Mouse (Mus musculus) right cerebral cortex, adult 2 months (tissue): ENCODE data around the gene Lkaaear1.

ENCODE experiments used
- DNase-seq, 2 experiments: peaks; one replicate each; pipeline ENCODE4 v3.0.0; 2021 to 2022; ENCODE audit warnings: low spot score in 2 of 2

Gene Lkaaear1

DNA sequence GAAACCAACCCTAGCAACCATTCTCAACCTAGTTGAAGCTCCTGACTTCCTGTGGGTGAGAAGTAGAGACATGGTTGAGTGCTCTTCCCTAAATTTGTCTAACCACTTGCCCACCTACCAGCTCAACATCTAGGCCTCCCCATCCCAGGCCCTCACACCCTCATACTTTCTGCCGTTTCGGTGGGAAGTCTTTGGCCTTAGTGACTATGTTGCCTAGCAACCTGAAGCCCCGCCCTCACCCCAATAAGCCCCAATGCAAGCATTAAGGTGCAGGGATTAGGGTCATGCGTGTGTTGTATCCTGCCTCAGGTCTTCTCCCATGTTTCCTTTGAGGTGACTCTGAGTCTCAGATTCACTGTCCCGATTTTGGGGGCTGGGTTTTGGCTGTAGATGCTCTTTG lies at the start of gene Lkaaear1:
Gene Lkaaear1 (minus strand): TSS at position 202 of the 400 bp plus-strand sequence.
- DNase-seq = no peak

GRCm38 (mm10) chr2:181730051-181730450 lies 31.8 kb upstream of the Lkaaear1 start:
- no peak for DNase-seq

DNA sequence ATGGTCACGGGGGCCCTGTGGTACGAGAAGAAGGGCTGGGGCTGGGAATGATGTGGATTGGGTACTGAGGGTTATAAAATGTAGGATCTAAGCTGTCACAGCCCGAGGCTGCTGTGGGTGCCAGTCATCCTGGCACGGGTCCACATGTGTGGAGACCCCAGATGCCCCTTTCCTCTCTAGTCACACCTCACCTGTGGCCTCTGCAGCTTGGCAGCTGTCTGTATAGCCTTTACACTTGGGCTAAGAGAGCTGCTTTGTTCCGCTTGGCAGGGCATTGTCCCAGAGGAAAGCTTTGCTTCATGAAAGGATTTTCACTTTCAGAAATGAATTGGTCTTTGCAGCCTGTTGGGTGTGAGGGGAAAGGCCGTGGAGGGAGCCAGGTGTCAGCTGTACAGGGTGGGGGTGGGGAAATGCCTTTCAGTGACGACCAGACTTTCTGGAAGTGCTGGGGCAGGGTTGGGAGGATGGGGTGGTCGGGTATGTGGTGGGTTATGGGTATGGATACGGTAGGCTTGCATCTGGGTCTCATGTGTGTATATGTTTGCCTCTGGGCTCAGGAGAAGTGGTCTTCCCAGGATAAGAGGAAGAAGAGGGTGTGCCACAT lies 29.5 kb upstream of the Lkaaear1 start:
- no peak for DNase-seq

GRCm38 (mm10) chr2:181722213-181722612 lies 24.0 kb upstream of the Lkaaear1 start:
- peak; percentile 43 to 48 for DNase-seq

GRCm38 (mm10) chr2:181721200-181721599 lies 23.0 kb upstream of the Lkaaear1 start:
- DNase-seq = no peak

DNA sequence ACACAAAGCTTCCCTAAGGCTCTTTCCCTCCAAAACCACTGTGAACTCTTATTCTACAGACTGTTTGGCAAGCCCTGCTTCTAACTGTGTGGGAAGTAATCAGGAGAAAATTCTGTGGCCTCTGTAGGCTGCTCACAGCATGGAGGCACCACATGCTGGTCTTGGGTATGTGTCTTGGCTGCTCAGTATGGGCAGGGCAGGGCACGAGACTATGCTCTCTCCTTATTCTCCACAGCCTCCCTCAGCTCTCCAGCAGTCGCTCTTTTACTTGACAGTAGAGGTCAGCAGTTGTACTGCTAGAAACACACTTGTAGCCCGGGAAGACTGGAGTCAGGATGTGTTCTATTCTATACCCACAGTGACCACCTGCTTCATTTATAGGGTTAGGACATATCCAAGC lies 21.8 kb upstream of the Lkaaear1 start:
- no peak for DNase-seq

GRCm38 (mm10) chr2:181716991-181717390 lies 18.7 kb upstream of the Lkaaear1 start:
- DNase-seq = no peak

GRCm38 (mm10) chr2:181715382-181715781 lies 17.1 kb upstream of the Lkaaear1 start:
- no peak for DNase-seq

GRCm38 (mm10) chr2:181714903-181715326 lies 16.7 kb upstream of the Lkaaear1 start, which contains the start of gene Oprl1:
Oprl1 (plus strand) TSS chr2:181715016.
- peak; percentile 74 to 82 for DNase-seq

GRCm38 (mm10) chr2:181713749-181714148 lies 15.5 kb upstream of the Lkaaear1 start:
- DNase-seq = peak; percentile 69 to 73

- DNase-seq = no peak
These were observed 8.4 kb upstream of the Lkaaear1 start for GRCm38 (mm10) chr2:181706668-181707067.

DNA sequence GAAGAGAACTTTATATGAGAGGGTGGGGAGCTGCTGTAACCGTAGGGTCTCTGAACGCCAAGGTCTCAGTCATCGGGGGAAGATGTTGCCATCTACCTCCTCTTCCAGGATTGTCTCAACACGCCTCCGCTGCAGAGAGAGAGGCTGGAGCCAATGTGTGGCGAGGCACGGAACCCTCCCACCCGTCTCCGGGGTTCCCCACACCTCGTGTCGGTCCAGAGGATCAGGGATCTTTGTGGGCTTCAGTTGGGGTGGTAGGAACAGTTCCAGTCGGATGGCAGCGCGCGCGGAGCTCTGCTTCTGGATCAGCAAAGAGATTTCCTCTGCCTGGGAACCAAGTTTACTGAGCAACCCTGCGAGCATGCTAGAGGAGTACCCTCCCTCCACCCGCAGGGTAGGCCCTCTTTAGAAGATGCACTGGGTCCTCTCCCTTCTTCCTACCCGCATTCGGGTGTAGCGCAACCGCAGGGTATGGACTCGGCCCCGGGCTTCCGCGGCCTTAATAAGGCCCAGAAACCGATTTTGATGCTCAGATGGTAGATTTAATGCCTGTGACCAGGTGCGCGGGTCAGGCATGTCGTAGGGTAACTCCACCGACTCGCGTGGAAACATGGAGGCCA lies 1.3 kb downstream of the Lkaaear1 start:
- no peak for DNase-seq

GRCm38 (mm10) chr2:181695776-181696175 lies 2.5 kb downstream of the Lkaaear1 start:
- DNase-seq = no peak

GRCm38 (mm10) chr2:181694581-181694980 lies 3.7 kb downstream of the Lkaaear1 start:
- DNase-seq = no peak

DNA sequence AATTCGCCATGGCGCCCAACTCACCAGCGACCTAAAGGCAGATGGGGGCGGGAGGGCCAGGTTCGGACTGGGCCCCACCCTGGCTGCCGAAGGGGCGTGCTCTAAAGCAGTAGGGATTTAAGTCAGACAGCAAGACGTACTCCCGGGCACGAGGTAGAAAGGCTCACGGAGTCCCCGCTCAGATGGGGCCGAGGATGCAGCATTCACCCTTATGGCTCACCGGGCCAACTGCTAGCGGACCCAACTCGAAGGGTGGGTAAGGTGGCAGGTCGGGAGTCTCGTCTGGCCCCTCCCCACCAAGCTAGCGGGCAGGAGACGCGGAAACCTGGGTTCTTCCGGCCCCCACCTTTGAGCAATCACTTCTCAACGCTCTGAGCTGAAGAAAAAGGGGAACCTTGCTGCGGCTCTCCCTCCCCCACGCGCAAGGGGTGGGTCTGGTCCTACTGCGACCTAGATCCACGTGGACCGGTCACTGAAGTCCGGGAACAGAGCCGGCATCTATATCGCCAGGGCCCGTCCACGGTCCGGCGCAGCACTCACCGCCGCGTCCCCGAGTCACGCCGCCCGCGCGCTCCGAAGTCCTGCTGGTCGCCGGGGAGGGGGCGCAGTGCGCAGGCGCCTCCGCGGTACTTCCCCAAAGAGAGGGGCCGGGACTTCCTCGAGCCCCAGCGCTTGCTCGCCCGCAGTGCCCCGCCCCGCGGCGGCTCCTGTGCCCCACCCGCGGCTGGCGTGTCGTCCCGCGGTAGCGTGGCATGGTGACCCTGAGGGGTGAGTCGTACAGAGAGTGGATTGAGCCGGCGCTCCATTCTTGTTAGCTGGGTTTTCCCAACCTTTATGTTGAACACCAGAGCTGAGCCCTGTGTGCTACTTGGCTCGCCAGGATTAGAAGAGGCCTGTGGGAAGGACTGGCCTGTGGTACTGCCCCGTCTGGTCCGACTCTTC lies 4.6 kb downstream of the Lkaaear1 start, which contains the start of gene Rgs19:
Gene Rgs19 (minus strand): TSS at position 639 of the 942 bp plus-strand sequence.
- DNase-seq = peak; percentile 79 to 82

DNA sequence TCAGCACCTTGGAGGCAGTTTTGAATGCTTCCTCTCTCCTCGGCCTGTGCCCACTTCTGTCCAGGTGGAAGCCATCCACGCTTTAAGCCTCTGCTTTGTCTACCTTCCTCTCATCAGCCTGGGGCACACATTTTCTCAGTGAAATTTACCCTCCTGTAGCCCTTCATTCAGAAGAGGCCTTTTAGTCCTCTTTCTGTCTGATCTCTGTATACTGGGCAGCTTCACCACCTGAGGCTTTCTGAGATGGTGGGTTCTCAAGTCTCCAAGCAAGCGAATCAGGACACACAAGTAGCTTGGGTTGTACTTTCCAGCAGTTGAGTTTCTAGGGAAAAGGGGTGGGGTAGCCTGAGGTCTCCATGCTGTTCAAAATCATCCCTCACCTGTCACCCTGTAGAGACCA lies 5.9 kb downstream of the Lkaaear1 start:
- no peak for DNase-seq

DNA sequence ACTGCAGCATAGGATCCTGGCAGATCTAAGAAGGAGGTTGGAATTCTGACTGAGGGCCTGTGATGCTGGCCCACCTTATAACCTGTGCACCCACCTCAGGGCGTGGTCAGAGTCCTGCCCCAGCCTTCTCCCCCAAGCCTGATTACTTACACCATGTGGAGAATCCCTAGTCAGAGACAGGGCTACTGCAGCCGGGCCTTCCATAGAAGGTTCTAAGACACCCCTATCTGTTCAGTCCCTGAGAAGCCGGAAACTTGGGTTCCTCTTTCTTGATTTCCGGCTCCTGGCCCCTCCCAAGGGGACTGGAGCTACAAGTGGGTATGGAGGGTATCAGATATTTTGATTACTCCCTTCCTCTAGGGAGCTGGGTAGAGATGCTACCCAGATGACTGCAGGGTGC lies 6.7 kb downstream of the Lkaaear1 start:
- DNase-seq = no peak

- DNase-seq = no peak
These were observed 7.2 kb downstream of the Lkaaear1 start for GRCm38 (mm10) chr2:181691083-181691482.

GRCm38 (mm10) chr2:181689466-181690160 lies 8.6 kb downstream of the Lkaaear1 start:
- no peak for DNase-seq

DNA sequence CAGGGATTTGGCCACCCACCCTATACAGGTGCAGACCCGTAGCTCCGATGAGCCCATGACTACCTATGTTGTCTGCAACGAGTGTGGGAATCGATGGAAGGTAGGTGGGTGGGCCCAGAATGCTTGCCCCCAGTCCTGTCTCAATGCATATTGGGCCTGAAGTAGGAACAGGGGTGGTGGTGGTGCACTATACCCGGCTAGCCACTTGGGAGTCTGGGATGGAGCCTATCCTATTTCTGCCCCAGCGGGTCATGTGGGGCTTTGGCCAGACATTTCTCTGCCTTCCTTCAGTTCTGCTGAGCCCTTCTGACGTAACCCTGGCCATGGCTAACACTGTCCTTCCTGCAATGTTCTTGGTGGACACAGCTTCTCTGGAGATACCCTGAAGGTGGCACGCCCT lies 10.7 kb downstream of the Lkaaear1 start:
- DNase-seq = no peak

- DNase-seq = no peak
These were observed 12.6 kb downstream of the Lkaaear1 start for GRCm38 (mm10) chr2:181685686-181686085.

- no peak for DNase-seq
These were observed 13.5 kb downstream of the Lkaaear1 start for GRCm38 (mm10) chr2:181684713-181685112.
